Mouse (Mus musculus) midbrain, postnatal 0 days (tissue): Measurements from ENCODE around the gene Hs3st3a1. TPM values are rescaled to one million over a fixed set of nuclear protein-coding genes. Genes with fewer than 3 reads are reported as not detected.

Experiments
- ATAC-seq: fragments of 200-750 bp; cut with Nextera tagmentation; 2 replicates; pipeline ENCODE4 v1.8.0; 2017; ENCODE audit warnings: moderate number of reproducible peaks, mild to moderate bottlenecking, moderate TSS enrichment, moderate library complexity; ENCODE audit not compliant: low FRiP score
- DNase-seq: peaks from one replicate; pipeline ENCODE4 v3.0.0-alpha.2; 2015; ENCODE audit warnings: low spot score
- H3K27ac ChIP-seq: fragments of 300-500 bp; sonication (generic); 2 replicates; pipeline ENCODE4 v1.5.1; 2014; ENCODE audit warnings: low read depth, mild to moderate bottlenecking, low read length, mixed read lengths
- H3K27me3 ChIP-seq: fragments of 300-500 bp; sonication (generic); 2 replicates; pipeline ENCODE4 v1.6.1; 2014; ENCODE audit warnings: low read length, control low read depth, mixed read lengths; ENCODE audit not compliant: insufficient read depth
- H3K36me3 ChIP-seq: fragments of 300-500 bp; sonication (generic); 2 replicates; pipeline ENCODE4 v1.6.1; 2014; ENCODE audit warnings: low read length, control low read depth, mixed read lengths; ENCODE audit not compliant: insufficient read depth
- H3K4me1 ChIP-seq: fragments of 300-500 bp; sonication (generic); 2 replicates; pipeline ENCODE4 v1.6.1; 2014; ENCODE audit warnings: mild to moderate bottlenecking, control low read depth, antibody characterized with exemption, low read length, mixed read lengths; ENCODE audit not compliant: insufficient read depth
- H3K4me2 ChIP-seq: fragments of 300-500 bp; sonication (generic); 2 replicates; pipeline ENCODE4 v1.6.1; 2014; ENCODE audit warnings: low read depth, mild to moderate bottlenecking, low read length, mixed read lengths; ENCODE audit not compliant: poor library complexity, severe bottlenecking
- H3K4me3 ChIP-seq: fragments of 300-500 bp; sonication (generic); 2 replicates; pipeline ENCODE4 v1.5.1; 2014; ENCODE audit warnings: low read depth, mild to moderate bottlenecking, low read length, moderate library complexity
- H3K9ac ChIP-seq: fragments of 300-500 bp; sonication (generic); replicated peaks from 2 replicates; pipeline ENCODE4 v1.6.1; 2014; ENCODE audit warnings: mild to moderate bottlenecking, low read length, moderate library complexity, mixed read lengths; ENCODE audit not compliant: poor library complexity, severe bottlenecking
- H3K9me3 ChIP-seq: fragments of 300-500 bp; sonication (generic); 2 replicates; pipeline ENCODE4 v1.6.1; 2016; ENCODE audit warnings: low read length, control low read depth
- CTCF ChIP-seq: IDR thresholded peaks from 2 replicates; pipeline ENCODE4 v1.5.1; 2016; ENCODE audit warnings: antibody characterized with exemption, mild to moderate bottlenecking
- WGBS: fragments of 180-500 bp; shearing (Covaris S2); extraction: QIAGEN DNeasy Blood & Tissue Kit; methylation state at CpG from one replicate; pipeline ENCODE4 v1.1.7; 2014; 5-methylcytosine and 5-hydroxymethylcytosine counted together
- polyA plus RNA-seq: library from polyadenylated mRNA; unstranded; fragments of >200 nt; fragmentation: Nextera tagmentation; extraction: Ambion mirVana; gene quantifications from 2 replicates; pipeline ENCODE4 v1.2.1, GENCODE M21; 2015
- total RNA-seq: library from RNA; depleted of rRNA; stranded (reverse); fragments of >200 nt; gene quantifications from 2 replicates; pipeline ENCODE4 v1.2.3, GENCODE M21; 2014; rRNA removed

Hs3st3a1 gene
- total and polyA plus RNA-seq, 2 experiments from 2014 or later, result 0.58 to 6.6 TPM

DNA sequence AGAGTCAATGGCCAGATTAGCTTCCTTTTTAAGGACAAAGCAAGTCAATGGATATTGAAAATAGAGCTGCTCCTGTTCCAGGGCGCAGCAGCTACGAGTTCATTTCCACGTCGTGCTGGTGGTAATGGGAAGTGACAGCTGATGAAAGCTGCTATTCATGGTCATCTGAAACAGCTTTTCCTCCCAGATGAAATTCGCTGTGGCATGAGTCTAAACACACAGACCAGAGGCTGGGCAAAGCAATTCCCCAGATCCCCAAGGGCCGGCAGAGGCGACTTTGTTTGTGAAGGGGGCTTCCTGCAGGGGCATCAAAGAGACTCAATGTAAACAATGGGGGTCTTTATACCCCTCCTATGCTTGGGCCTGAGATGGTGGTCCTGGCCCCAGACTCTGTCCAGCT, 114.2 kb downstream of the Hs3st3a1 start:
- no peaks in the 10 kb centered on the region for H3K27me3 ChIP-seq
- no peak overlapping the region for H3K4me3 ChIP-seq
- H3K4me2 ChIP-seq, result no peak overlapping the region
- no peaks in the 10 kb centered on the region for H3K36me3 ChIP-seq
- TF ChIP-seq CTCF, result no peak
- H3K4me1 ChIP-seq, result no peaks in the 10 kb centered on the region
- no peak for DNase-seq
- no peak for ATAC-seq
- H3K27ac ChIP-seq, result no peak overlapping the region
- H3K9me3 ChIP-seq, result no peaks in the 10 kb centered on the region
- 13% methylated on average over 7 of the region's 7 CpGs for WGBS
- H3K9ac ChIP-seq, result no peak overlapping the region

DNA sequence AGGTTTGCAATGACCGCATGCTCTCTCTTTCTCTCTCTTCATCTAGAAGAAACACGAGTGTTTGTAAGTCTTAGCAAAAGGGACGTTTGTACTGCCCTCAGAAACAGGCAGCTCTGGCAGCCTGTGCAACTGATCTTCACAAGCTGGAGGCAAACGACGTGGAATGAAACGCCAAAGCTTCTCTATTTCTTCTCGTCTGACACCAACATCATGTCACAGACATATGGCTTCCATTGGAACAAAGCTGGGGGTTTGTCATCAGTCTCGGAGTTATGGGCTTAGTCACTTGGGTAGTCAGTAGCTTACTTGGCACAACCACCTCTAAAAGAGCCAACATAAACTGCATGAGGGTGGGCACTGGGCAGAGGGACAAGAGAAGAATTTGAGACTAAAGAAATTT, 114.8 kb downstream of the Hs3st3a1 start:
- Histone ChIP-seq H3K27me3 (no peaks in the 10 kb centered on the region), H3K36me3 (no peaks in the 10 kb centered on the region), H3K27ac (no peak overlapping the region), H3K4me2 (no peak overlapping the region), H3K4me1 (no peaks in the 10 kb centered on the region), H3K9ac (no peak overlapping the region), H3K4me3 (no peak overlapping the region), H3K9me3 (no peaks in the 10 kb centered on the region)
- WGBS, result 53% methylated on average over 8 of the region's 8 CpGs
- DNase-seq, result no peak
- no peak for TF ChIP-seq CTCF
- no peak for ATAC-seq

DNA sequence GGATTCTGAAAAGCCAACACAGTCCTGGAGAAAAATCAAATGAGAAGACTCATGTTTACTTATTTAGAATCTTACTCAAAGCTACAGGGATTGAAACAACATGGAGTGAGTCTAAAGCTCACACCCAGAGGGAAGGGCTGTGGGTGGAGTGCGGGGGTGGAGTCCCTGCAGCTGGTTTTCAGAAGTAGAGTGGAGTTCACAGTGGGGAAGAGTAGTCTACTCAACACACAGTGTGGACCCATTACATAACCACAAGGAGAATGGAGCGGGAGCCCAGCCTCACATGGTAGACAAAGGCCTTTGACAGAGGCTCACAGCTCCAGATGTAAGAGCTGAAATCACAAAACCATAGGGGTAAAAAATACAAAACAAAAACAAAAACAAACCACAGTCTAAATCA, 123.2 kb downstream of the Hs3st3a1 start:
- 90% methylated on average over 2 of the region's 2 CpGs for WGBS
- no peak overlapping the region for H3K9ac ChIP-seq
- ATAC-seq (no peak), DNase-seq (no peak)
- no peaks in the 10 kb centered on the region for H3K36me3 ChIP-seq
- no peaks in the 10 kb centered on the region for H3K9me3 ChIP-seq
- no peak overlapping the region for H3K4me3 ChIP-seq
- H3K27me3 ChIP-seq, result no peaks in the 10 kb centered on the region
- no peak for TF ChIP-seq CTCF
- no peaks in the 10 kb centered on the region for H3K4me1 ChIP-seq
- no peak overlapping the region for H3K4me2 ChIP-seq
- H3K27ac ChIP-seq, result no peak overlapping the region

DNA sequence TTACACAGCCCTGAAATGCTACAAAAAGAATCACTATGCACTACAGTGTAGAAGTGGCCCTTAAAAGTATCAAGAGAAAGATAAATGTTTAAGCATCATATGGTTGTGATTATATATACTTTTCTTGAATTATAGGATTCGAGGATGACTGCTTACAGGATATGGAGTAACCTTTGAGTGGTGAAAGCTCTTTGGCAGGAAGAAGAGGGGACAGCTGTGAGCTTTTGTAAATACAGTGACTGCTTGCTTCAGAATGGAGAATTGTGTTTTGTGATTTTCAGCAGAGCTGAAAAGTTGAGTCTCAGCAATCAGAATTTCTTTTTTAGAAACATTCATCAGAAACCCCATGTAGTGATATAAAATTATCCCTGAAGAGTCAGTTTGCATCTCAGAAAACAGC, 124.3 kb downstream of the Hs3st3a1 start:
- no peaks in the 10 kb centered on the region for H3K27me3 ChIP-seq
- no peaks in the 10 kb centered on the region for H3K9me3 ChIP-seq
- no peaks in the 10 kb centered on the region for H3K36me3 ChIP-seq
- H3K4me3 ChIP-seq, result no peak overlapping the region
- TF ChIP-seq CTCF, result no peak
- H3K4me1 ChIP-seq, result no peaks in the 10 kb centered on the region
- WGBS, result 73% methylated on average over 1 of the region's 1 CpGs
- ATAC-seq, result no peak
- no peak for DNase-seq
- no peak overlapping the region for H3K27ac ChIP-seq
- H3K9ac ChIP-seq, result no peak overlapping the region
- no peak overlapping the region for H3K4me2 ChIP-seq

DNA sequence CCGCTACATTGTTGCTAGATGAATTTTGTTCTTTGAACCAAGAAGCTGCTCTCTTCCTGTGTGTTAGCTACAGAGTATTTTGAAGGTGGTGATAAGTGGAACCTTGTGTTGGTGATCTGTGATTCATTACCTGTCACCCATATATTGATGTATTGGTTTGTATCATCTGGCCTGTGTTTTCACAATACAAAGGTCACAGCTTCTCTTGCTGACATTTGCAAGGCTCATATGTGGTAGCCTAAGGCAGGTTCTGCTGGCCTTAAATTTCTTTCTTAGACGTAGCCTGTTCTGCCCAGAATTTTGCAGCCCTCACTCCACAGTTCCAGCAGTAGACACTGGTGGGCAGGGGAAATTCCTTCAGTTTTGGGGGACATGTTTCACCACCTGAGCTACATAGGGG, 125.3 kb downstream of the Hs3st3a1 start:
- ATAC-seq (no peak), DNase-seq (no peak)
- no peak for TF ChIP-seq CTCF

DNA sequence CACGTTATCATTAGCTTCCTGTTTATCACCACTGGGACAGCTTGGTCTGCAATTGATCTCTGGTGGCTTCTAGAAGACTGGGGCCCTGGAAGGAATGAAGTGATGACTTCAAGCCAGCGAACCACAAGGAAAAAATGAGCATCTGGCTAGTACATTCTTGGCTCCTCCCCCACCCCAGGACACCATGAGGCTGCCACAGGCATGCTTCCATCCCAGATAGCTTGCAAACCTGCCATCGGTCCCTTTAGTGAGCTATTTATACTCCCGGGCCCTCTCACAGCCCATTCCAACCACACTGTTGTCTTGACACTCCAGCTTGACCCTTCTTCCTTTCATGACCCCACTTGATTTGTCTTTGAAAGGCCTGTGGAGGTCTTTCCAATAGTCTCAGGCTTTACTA, 127.6 kb downstream of the Hs3st3a1 start:
- no peak for DNase-seq
- TF ChIP-seq CTCF, result no peak
- Histone ChIP-seq H3K9me3 (no peaks in the 10 kb centered on the region), H3K27me3 (no peaks in the 10 kb centered on the region), H3K4me2 (no peak overlapping the region), H3K4me1 (no peaks in the 10 kb centered on the region), H3K4me3 (no peak overlapping the region), H3K36me3 (no peaks in the 10 kb centered on the region), H3K9ac (no peak overlapping the region), H3K27ac (no peak overlapping the region)
- 63% methylated on average over 4 of the region's 4 CpGs for WGBS
- no peak for ATAC-seq

More for the DNA sequence above, 125.3 kb downstream of the Hs3st3a1 start:
- Histone ChIP-seq H3K4me3 (no peak overlapping the region), H3K9me3 (no peaks in the 10 kb centered on the region), H3K27ac (no peak overlapping the region), H3K4me1 (no peaks in the 10 kb centered on the region), H3K9ac (no peak overlapping the region), H3K4me2 (no peak overlapping the region), H3K36me3 (no peaks in the 10 kb centered on the region), H3K27me3 (no peaks in the 10 kb centered on the region)
- WGBS, result 94% methylated on average over 2 of the region's 2 CpGs

Other genes with a start within 250 kb of the Hs3st3a1 start
- 0.61 and 2.4 TPM in 2 replicates for gene F930015N05Rik, start 1.3 kb downstream of the Hs3st3a1 start, total RNA-seq
- gene F930015N05Rik, start 1.3 kb downstream of the Hs3st3a1 start, polyA plus RNA-seq, result 1.6 and 1.7 TPM in 2 replicates